25 mouse cellular contexts compared by ENCODE assay signal in genomic region chr17:51262946-51263345, GRCm38 (mm10).
A peak's percentile ranks its signal among the peaks of the same experiment; 100 is the strongest.
DNase-seq lines count a peak whose midpoint lies in the region; ATAC-seq and TF ChIP-seq lines count a peak whose summit lies in the region.
"Had no signal": no experiment of that assay in that cellular context is flagged by ENCODE, and none has a peak within 500 bp of the region (broad histone marks: within the 10 kb centered on the region; RNA-seq: fewer than 3 reads in every experiment).

No protein-coding gene starts in this region.

- no peak overlapping the region for H3K27ac ChIP-seq in midbrain, embryonic 16.5 days (ENCODE audit: low read length)
- H3K27ac ChIP-seq in midbrain, embryonic 10.5 days (replicated peaks) = no peak overlapping the region
- H3K27ac ChIP-seq in kidney, adult 2 months (ENCODE audit: insufficient read depth, low read depth, low read length) = no peak overlapping the region
- H3K27ac ChIP-seq: embryonic facial prominence, embryonic 15.5 days; forebrain, embryonic 12.5 days; heart, embryonic 10.5 days; hindbrain, embryonic 12.5 days had no signal

- no peak for TF ChIP-seq POLR2A in brain, embryonic 14.5 days (IDR thresholded peaks at IDR 0.05; ENCODE audit: borderline replicate concordance, extremely low read depth, insufficient read depth, insufficient read length, poor library complexity, severe bottlenecking)
- TF ChIP-seq POLR2A in kidney, adult 2 months (IDR thresholded peaks at IDR 0.05; ENCODE audit: low read depth, low read length) = no peak

- peak; percentile 48; the same call in 1 of the 2 replicates for ATAC-seq in midbrain, embryonic 16.5 days
- ATAC-seq: CD4-positive, CD25-positive, alpha-beta regulatory T cell, adult 4 months; hindbrain, embryonic 16.5 days; inflammation-experienced regulatory T-cells, adult 6 months had no signal

- WGBS in midbrain, embryonic 16.5 days = 40% methylated on average over 3 of the region's 3 CpGs
- WGBS in midbrain, embryonic 10.5 days = 51% methylated on average over 3 of the region's 3 CpGs
- WGBS in kidney, adult 2 months = 75% methylated on average over 3 of the region's 3 CpGs

- H3K4me2 ChIP-seq in midbrain, embryonic 16.5 days (ENCODE audit: low read length) = no peak overlapping the region
- H3K4me2 ChIP-seq: embryonic facial prominence, embryonic 15.5 days; forebrain, embryonic 12.5 days; hindbrain, embryonic 12.5 days had no signal

- no peaks in the 10 kb centered on the region for H3K4me1 ChIP-seq in midbrain, embryonic 16.5 days (ENCODE audit: control insufficient read depth, insufficient read depth, low read length)
- H3K4me1 ChIP-seq in midbrain, embryonic 10.5 days = peaks cover 11% of the 10 kb centered on the region
- H3K4me1 ChIP-seq in kidney, adult 2 months (ENCODE audit: control insufficient read depth, insufficient read depth, low read length) = no peaks in the 10 kb centered on the region
- H3K4me1 ChIP-seq: embryonic facial prominence, embryonic 15.5 days; heart, embryonic 10.5 days; hindbrain, embryonic 12.5 days had no signal

- no peak for TF ChIP-seq CTCF in brain, embryonic 14.5 days (IDR thresholded peaks at IDR 0.05; ENCODE audit: borderline replicate concordance, extremely low read depth, insufficient read depth, insufficient read length)
- no peak for TF ChIP-seq CTCF in kidney, adult 2 months (conservative IDR thresholded peaks at IDR 0.05; ENCODE audit: insufficient read depth, insufficient read length, low read depth, low read length)

- H3K4me3 ChIP-seq in midbrain, embryonic 16.5 days (ENCODE audit: low read depth, low read length) = no peak overlapping the region
- H3K4me3 ChIP-seq in midbrain, embryonic 10.5 days = no peak overlapping the region
- no peak overlapping the region for H3K4me3 ChIP-seq in kidney, adult 2 months (ENCODE audit: insufficient read depth, low read depth, low read length)
- H3K4me3 ChIP-seq: embryonic facial prominence, embryonic 15.5 days; erythroblast, embryonic 14.5 days; forebrain, embryonic 12.5 days; heart, embryonic 10.5 days; hindbrain, embryonic 12.5 days had no signal

- H3K9me3 ChIP-seq in midbrain, embryonic 16.5 days (replicated peaks; ENCODE audit: control insufficient read depth, low read length, poor library complexity, severe bottlenecking) = no peaks in the 10 kb centered on the region
- no peaks in the 10 kb centered on the region for H3K9me3 ChIP-seq in midbrain, embryonic 10.5 days (replicated peaks)
- H3K9me3 ChIP-seq: embryonic facial prominence, embryonic 15.5 days; forebrain, embryonic 12.5 days; G1E; heart, embryonic 10.5 days had no signal

- no peaks in the 10 kb centered on the region for H3K36me3 ChIP-seq in midbrain, embryonic 16.5 days (ENCODE audit: control insufficient read depth, insufficient read depth, low read length)
- no peaks in the 10 kb centered on the region for H3K36me3 ChIP-seq in midbrain, embryonic 10.5 days
- no peaks in the 10 kb centered on the region for H3K36me3 ChIP-seq in kidney, adult 2 months (ENCODE audit: control insufficient read depth, insufficient read depth, low read length)
- H3K36me3 ChIP-seq: embryonic facial prominence, embryonic 15.5 days; forebrain, embryonic 12.5 days; G1E; heart, embryonic 10.5 days; hindbrain, embryonic 12.5 days had no signal

- no peaks in the 10 kb centered on the region for H3K27me3 ChIP-seq in midbrain, embryonic 16.5 days (ENCODE audit: control insufficient read depth, insufficient read depth, low read depth, low read length)
- no peaks in the 10 kb centered on the region for H3K27me3 ChIP-seq in midbrain, embryonic 10.5 days (ENCODE audit: low read depth, poor library complexity, severe bottlenecking)
- no peaks in the 10 kb centered on the region; the same call in 1 of the 2 replicates for H3K27me3 ChIP-seq in kidney, adult 2 months (replicated peaks; ENCODE audit: control insufficient read depth, insufficient read depth, low read length)
- H3K27me3 ChIP-seq: embryonic facial prominence, embryonic 15.5 days; forebrain, embryonic 12.5 days; hindbrain, embryonic 12.5 days had no signal

- no peak overlapping the region for H3K9ac ChIP-seq in midbrain, embryonic 16.5 days (ENCODE audit: low read depth, low read length)
- H3K9ac ChIP-seq: embryonic facial prominence, embryonic 15.5 days; forebrain, embryonic 12.5 days; hindbrain, embryonic 12.5 days had no signal

- peak; percentile 9 to 23 for DNase-seq in frontal cortex, adult 2 months (ENCODE audit: extremely low spot score in 1 of 2, low spot score in 1 of 2)
- no peak for DNase-seq in frontal cortex, postnatal 14 days (ENCODE audit: low spot score in 2 of 2)
- no peak for DNase-seq in midbrain, embryonic 10.5 days (ENCODE audit: low spot score)
- peak; percentile 40 for DNase-seq in brain, embryonic 14.5 days (ENCODE audit: low read depth)
- DNase-seq in telencephalon, adult 2 months (ENCODE audit: low read depth, low spot score) = peak; percentile 9
- DNase-seq in kidney, adult 2 months = no peak
- DNase-seq: adrenal gland, adult 8-10 months; adrenal gland, postnatal 36 days; cerebellum, adult 11-12 months; cerebellum, adult 9-10 months; cerebellum, postnatal 36 days; gastrocnemius, postnatal 10 days; heart, adult 18-20 months; heart, postnatal 10 days; heart, postnatal 4 days had no signal

Comparison
In these comparisons a context has a peak if more than half of its experiments do, and no peak if none do; other contexts are left out.
1. DNase-seq: peak in frontal cortex, adult 2 months (2 of 2), brain, embryonic 14.5 days (single experiment) and telencephalon, adult 2 months (single experiment); none in frontal cortex, postnatal 14 days (0 of 2), midbrain, embryonic 10.5 days (single experiment) and kidney, adult 2 months (single experiment).